Comparison of ENCODE assay signal across 17 mouse cellular contexts in the genomic region with DNA sequence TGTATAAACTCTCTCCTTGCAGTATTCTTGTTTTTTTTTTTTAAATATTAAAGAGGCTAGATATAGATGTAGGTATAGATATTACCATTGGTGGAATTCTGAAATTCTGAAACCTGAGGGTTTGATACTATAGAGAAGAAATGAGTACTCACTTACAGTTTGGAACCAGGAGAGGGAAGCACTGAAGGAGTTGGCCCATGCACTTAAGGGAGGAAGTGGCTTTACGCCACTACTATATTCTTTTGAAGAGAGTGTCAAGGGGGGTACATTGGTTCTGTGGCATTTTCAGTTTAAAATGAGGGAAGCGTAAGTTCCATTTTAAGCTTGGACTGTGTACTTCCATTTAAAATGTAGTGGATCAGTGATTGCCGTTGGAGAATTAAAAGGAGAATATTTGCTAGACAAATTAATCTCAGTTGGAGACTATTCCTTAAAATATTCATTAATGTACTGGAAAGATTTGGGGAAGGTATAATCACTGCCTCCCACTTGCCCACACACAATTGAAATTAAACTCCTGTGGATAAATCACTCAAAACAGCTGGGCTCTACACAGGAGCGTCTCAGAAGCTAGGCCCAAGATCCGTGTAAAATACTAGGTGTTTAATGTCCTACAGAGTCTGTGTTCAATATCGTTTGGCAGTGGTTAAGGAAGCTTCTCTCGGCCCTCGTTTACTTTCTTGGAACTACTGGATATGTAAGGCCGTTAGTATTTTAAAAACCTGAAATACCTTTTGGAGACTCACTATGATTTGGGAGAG. TPM values are rescaled to one million over a fixed set of nuclear protein-coding genes. Genes with fewer than 3 reads are reported as not detected.
DNase-seq lines count a peak whose midpoint lies in the region; ATAC-seq and TF ChIP-seq lines count a peak whose summit lies in the region.
"Had no signal": no experiment of that assay in that cellular context is flagged by ENCODE, and none has a peak within 500 bp of the region (broad histone marks: within the 10 kb centered on the region; RNA-seq: fewer than 3 reads in every experiment).

No protein-coding gene starts in this region.

- no peak for ATAC-seq in liver, postnatal 0 days
- ATAC-seq in liver, embryonic 11.5 days (replicated peaks; ENCODE audit: low FRiP score) = no peak; the same call in 1 of the 2 replicates
- ATAC-seq in CD4-positive, CD25-positive, alpha-beta regulatory T cell, adult 4 months = peak; percentile 72
- peak; percentile 57 for ATAC-seq in activated CD4-positive, CD25-positive, alpha-beta regulatory T cell, adult 4 months
- ATAC-seq in forebrain, embryonic 13.5 days = no peak
- ATAC-seq: Patski had no signal

- H3K4me3 ChIP-seq in liver, postnatal 0 days (ENCODE audit: low read depth, low read length) = no peak overlapping the region
- no peak overlapping the region for H3K4me3 ChIP-seq in liver, embryonic 11.5 days (ENCODE audit: low read depth, low read length)
- H3K4me3 ChIP-seq in forebrain, embryonic 13.5 days = no peak overlapping the region
- H3K4me3 ChIP-seq: embryonic facial prominence, embryonic 12.5 days; hindbrain, embryonic 15.5 days; limb, embryonic 15.5 days; myocyte had no signal

- H3K4me2 ChIP-seq in liver, postnatal 0 days (ENCODE audit: low read depth, low read length) = no peak overlapping the region
- H3K4me2 ChIP-seq in liver, embryonic 11.5 days = no peak overlapping the region
- no peak overlapping the region for H3K4me2 ChIP-seq in forebrain, embryonic 13.5 days
- H3K4me2 ChIP-seq: embryonic facial prominence, embryonic 12.5 days; hindbrain, embryonic 15.5 days; limb, embryonic 15.5 days had no signal

- no peaks in the 10 kb centered on the region for H3K36me3 ChIP-seq in liver, postnatal 0 days (replicated peaks; ENCODE audit: insufficient read depth, low read length)
- no peaks in the 10 kb centered on the region for H3K36me3 ChIP-seq in liver, embryonic 11.5 days (ENCODE audit: control insufficient read depth, insufficient read depth, low read length)
- H3K36me3 ChIP-seq in forebrain, embryonic 13.5 days (ENCODE audit: poor library complexity, severe bottlenecking) = no peaks in the 10 kb centered on the region
- H3K36me3 ChIP-seq: embryonic facial prominence, embryonic 12.5 days; hindbrain, embryonic 15.5 days; limb, embryonic 15.5 days had no signal

- peak; percentile 32 for TF ChIP-seq CTCF in liver, postnatal 0 days (IDR thresholded peaks at IDR 0.05; ENCODE audit: low read depth)

- H3K27ac ChIP-seq in liver, postnatal 0 days (ENCODE audit: low read depth) = no peak overlapping the region
- no peak overlapping the region for H3K27ac ChIP-seq in liver, embryonic 11.5 days (ENCODE audit: low read depth, low read length)
- no peak overlapping the region for H3K27ac ChIP-seq in forebrain, embryonic 13.5 days
- H3K27ac ChIP-seq: embryonic facial prominence, embryonic 12.5 days; hindbrain, embryonic 15.5 days; limb, embryonic 15.5 days had no signal

- no peak overlapping the region for H3K9ac ChIP-seq in liver, postnatal 0 days (replicated peaks)
- H3K9ac ChIP-seq in liver, embryonic 11.5 days (ENCODE audit: low read depth, low read length) = no peak overlapping the region
- no peak overlapping the region for H3K9ac ChIP-seq in forebrain, embryonic 13.5 days
- H3K9ac ChIP-seq: embryonic facial prominence, embryonic 12.5 days; hindbrain, embryonic 15.5 days; limb, embryonic 15.5 days had no signal

- 71% methylated on average over 9 of the region's 9 CpGs for WGBS in liver, postnatal 0 days (ENCODE audit: insufficient replicate concordance)
- 82% methylated on average over 9 of the region's 9 CpGs for WGBS in liver, embryonic 11.5 days
- WGBS in forebrain, embryonic 13.5 days = 62% methylated on average over 9 of the region's 9 CpGs

- TF ChIP-seq EP300 in liver, postnatal 0 days (IDR thresholded peaks at IDR 0.05; ENCODE audit: low read depth) = no peak

- H3K9me3 ChIP-seq in liver, postnatal 0 days (ENCODE audit: low read length) = no peaks in the 10 kb centered on the region
- H3K9me3 ChIP-seq in liver, embryonic 11.5 days (ENCODE audit: control insufficient read depth, low read length) = no peaks in the 10 kb centered on the region
- H3K9me3 ChIP-seq in forebrain, embryonic 13.5 days (replicated peaks) = no peaks in the 10 kb centered on the region
- H3K9me3 ChIP-seq: embryonic facial prominence, embryonic 12.5 days; hindbrain, embryonic 15.5 days; limb, embryonic 15.5 days had no signal

- no peak for DNase-seq in liver, postnatal 0 days
- no peak for DNase-seq in liver, embryonic 11.5 days (ENCODE audit: low spot score)
- DNase-seq in naive thymus-derived CD4-positive, alpha-beta T cell, adult 2 months (ENCODE audit: low read depth) = peak; percentile 57
- no peak for DNase-seq in cerebellum, postnatal 10 days
- DNase-seq: cerebellum, adult 11 months; cerebellum, postnatal 36 days; gastrocnemius, postnatal 36 days; lung, adult 2 months; right cerebral cortex, postnatal 14 days had no signal

- H3K27me3 ChIP-seq in liver, postnatal 0 days (ENCODE audit: insufficient read depth, low read length) = no peaks in the 10 kb centered on the region
- no peaks in the 10 kb centered on the region for H3K27me3 ChIP-seq in liver, embryonic 11.5 days (replicated peaks; ENCODE audit: control insufficient read depth, insufficient read depth, low read length)
- no peaks in the 10 kb centered on the region for H3K27me3 ChIP-seq in forebrain, embryonic 13.5 days
- H3K27me3 ChIP-seq: embryonic facial prominence, embryonic 12.5 days; hindbrain, embryonic 15.5 days; limb, embryonic 15.5 days; Patski had no signal

- H3K4me1 ChIP-seq in liver, postnatal 0 days (ENCODE audit: insufficient read depth) = peaks cover 12% of the 10 kb centered on the region
- peaks cover 29% of the 10 kb centered on the region for H3K4me1 ChIP-seq in liver, embryonic 11.5 days (replicated peaks; ENCODE audit: control insufficient read depth, insufficient read depth, low read length)
- H3K4me1 ChIP-seq in forebrain, embryonic 13.5 days = peaks cover 12% of the 10 kb centered on the region; the same call in 1 of the 2 replicates

RNA-seq across cellular contexts. Expression of gene Atp2b1, which starts 32.0 kb away (rescaled TPM):
- 33.3 and 37.0 TPM in 2 replicates for polyA plus RNA-seq in liver, postnatal 0 days (2015; fragmentation: Nextera tagmentation; extraction: Ambion mirVana)
- 67.4 and 71.9 TPM in 2 replicates for polyA plus RNA-seq in liver, embryonic 11.5 days (2014; fragmentation: Nextera tagmentation; extraction: Ambion mirVana)
- polyA plus RNA-seq in CD4-positive, CD25-positive, alpha-beta regulatory T cell, adult 4 months (2017; shearing (Covaris generic)) = 100 to 1,000 TPM; 147 to 159 TPM
- polyA plus RNA-seq in activated CD4-positive, CD25-positive, alpha-beta regulatory T cell, adult 4 months (2017; shearing (Covaris generic)) = 100 to 1,000 TPM in 1 of 2 experiments, 10 to 100 TPM in 1; 95.0 to 130 TPM
- polyA plus RNA-seq in forebrain, embryonic 13.5 days (2015; fragmentation: Nextera tagmentation; extraction: Ambion mirVana) = 103 and 112 TPM in 2 replicates

Comparison
In these comparisons a context has a peak if more than half of its experiments do, and no peak if none do; other contexts are left out.
1. ATAC-seq: peak in CD4-positive, CD25-positive, alpha-beta regulatory T cell, adult 4 months (single experiment) and activated CD4-positive, CD25-positive, alpha-beta regulatory T cell, adult 4 months (single experiment); none in liver, postnatal 0 days (single experiment), liver, embryonic 11.5 days (single experiment) and forebrain, embryonic 13.5 days (single experiment).